8 mouse cellular contexts compared by ENCODE assay signal in the genomic region with DNA sequence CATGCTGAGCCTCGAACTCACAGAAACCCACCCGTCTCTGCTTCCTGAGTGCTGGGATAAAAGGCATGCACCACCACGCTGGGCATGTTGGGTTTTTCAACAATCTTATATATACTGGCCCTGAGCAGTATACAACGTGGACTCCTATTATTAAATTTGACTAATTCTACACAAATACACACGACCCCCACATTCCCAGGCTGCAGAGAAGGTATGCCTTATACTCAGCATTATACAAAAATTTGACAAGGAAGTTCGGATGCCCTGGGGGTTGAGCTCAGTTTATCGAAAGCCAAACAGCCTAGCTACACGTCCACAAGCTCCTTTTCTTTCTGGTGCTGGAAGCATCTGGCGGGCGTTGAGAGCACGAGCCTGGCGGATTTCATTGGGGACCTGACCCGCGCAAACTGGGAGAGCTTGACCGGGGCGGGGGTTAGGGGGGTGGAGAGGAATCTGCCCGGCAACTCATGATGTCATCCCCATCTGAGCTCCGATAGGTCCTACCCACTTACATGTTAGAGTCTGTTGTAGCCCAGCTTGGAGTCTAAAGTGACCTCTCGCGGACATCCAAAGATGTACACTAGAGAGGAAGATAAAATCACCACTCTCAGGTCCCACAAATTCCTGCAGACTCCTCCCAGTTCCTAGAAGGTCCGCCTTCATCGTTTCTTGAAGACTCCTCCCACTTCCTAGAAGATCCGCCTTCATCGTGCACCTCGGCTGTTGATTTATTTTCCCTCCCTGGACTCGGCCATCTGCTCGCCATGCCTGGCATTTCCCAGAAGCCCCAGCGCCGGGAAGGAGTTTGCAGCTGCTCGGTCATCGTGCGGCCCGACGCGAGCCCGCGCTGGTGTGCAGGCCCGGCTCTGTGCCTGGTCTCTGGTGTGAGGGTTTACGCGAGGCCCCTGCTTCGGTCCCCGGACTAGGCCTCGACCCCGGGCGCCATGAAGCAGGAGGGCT. TPM values are rescaled to one million over a fixed set of nuclear protein-coding genes. Genes with fewer than 3 reads are reported as not detected.
A peak's percentile ranks its signal among the peaks of the same experiment; 100 is the strongest.
DNase-seq lines count a peak whose midpoint lies in the region; ATAC-seq and TF ChIP-seq lines count a peak whose summit lies in the region.

A gene (plus strand): TSS at position 769 of the 960 bp plus-strand sequence.

- peak; percentile 90 for TF ChIP-seq EP300 in heart, adult 2 months (IDR thresholded peaks at IDR 0.05; ENCODE audit: insufficient read depth, low read depth, low read length)

- peak; percentile 62 for TF ChIP-seq CTCF in heart, adult 2 months (IDR thresholded peaks at IDR 0.05)

- H3K4me2 ChIP-seq in embryonic facial prominence, embryonic 14.5 days (ENCODE audit: low read depth, low read length): peak within 1 kb of the TSS; percentile 87
- H3K4me2 ChIP-seq in limb, embryonic 13.5 days (replicated peaks): peak within 1 kb of the TSS; percentile 88
- peak within 1 kb of the TSS; percentile 93 for H3K4me2 ChIP-seq in midbrain, embryonic 16.5 days (ENCODE audit: low read length)

- H3K9ac ChIP-seq in embryonic facial prominence, embryonic 14.5 days (ENCODE audit: low read depth, low read length): peak within 1 kb of the TSS; percentile 100
- H3K9ac ChIP-seq in heart, adult 2 months (ENCODE audit: low read depth, low read length): peak within 1 kb of the TSS; percentile 97
- H3K9ac ChIP-seq in limb, embryonic 13.5 days: peak within 1 kb of the TSS; percentile 99
- peak within 1 kb of the TSS; percentile 100 for H3K9ac ChIP-seq in midbrain, embryonic 16.5 days (ENCODE audit: low read depth, low read length)

- no peaks in the 10 kb centered on the region for H3K9me3 ChIP-seq in embryonic facial prominence, embryonic 14.5 days (ENCODE audit: control insufficient read depth, low read length)
- no peaks in the 10 kb centered on the region for H3K9me3 ChIP-seq in limb, embryonic 13.5 days
- no peaks in the 10 kb centered on the region for H3K9me3 ChIP-seq in midbrain, embryonic 16.5 days (replicated peaks; ENCODE audit: control insufficient read depth, low read length, poor library complexity, severe bottlenecking)

- peak; percentile 97 for ATAC-seq in embryonic facial prominence, embryonic 14.5 days (ENCODE audit: low read depth)
- peak; percentile 97 for ATAC-seq in limb, embryonic 13.5 days (ENCODE audit: low FRiP score, low read depth)
- ATAC-seq in midbrain, embryonic 16.5 days: peak; percentile 96

- peak; percentile 89 for TF ChIP-seq POLR2A in heart, adult 2 months (IDR thresholded peaks at IDR 0.05; ENCODE audit: insufficient read depth, low read depth, low read length)

- 4% methylated on average over 39 of the region's 45 CpGs for WGBS in embryonic facial prominence, embryonic 14.5 days
- WGBS in heart, adult 2 months: 4% methylated on average over 45 of the region's 45 CpGs
- 5% methylated on average over 45 of the region's 45 CpGs for WGBS in limb, embryonic 13.5 days
- WGBS in midbrain, embryonic 16.5 days: 5% methylated on average over 45 of the region's 45 CpGs

- H3K27ac ChIP-seq in embryonic facial prominence, embryonic 14.5 days (replicated peaks; ENCODE audit: low read depth, low read length): peak within 1 kb of the TSS; percentile 78
- peak within 1 kb of the TSS; percentile 84 for H3K27ac ChIP-seq in heart, adult 2 months
- H3K27ac ChIP-seq in limb, embryonic 13.5 days: peak within 1 kb of the TSS; percentile 52; the same call in 1 of the 2 replicates
- H3K27ac ChIP-seq in midbrain, embryonic 16.5 days (ENCODE audit: low read length): peak within 1 kb of the TSS; percentile 83

- intact Hi-C loops in heart, adult 2 months (cut with DNase I): no loop called here

- no peaks in the 10 kb centered on the region for H3K27me3 ChIP-seq in embryonic facial prominence, embryonic 14.5 days (replicated peaks; ENCODE audit: control insufficient read depth, insufficient read depth, low read length)
- H3K27me3 ChIP-seq in heart, adult 2 months (ENCODE audit: control insufficient read depth, insufficient read depth, low read length): no peaks in the 10 kb centered on the region
- no peaks in the 10 kb centered on the region for H3K27me3 ChIP-seq in limb, embryonic 13.5 days
- no peaks in the 10 kb centered on the region for H3K27me3 ChIP-seq in midbrain, embryonic 16.5 days (ENCODE audit: control insufficient read depth, insufficient read depth, low read depth, low read length)

- peaks cover 4% of the 10 kb centered on the region for H3K79me2 ChIP-seq in heart, adult 2 months (replicated peaks; ENCODE audit: control insufficient read depth, insufficient read depth, low read length)

- peaks cover 6% of the 10 kb centered on the region for H3K4me1 ChIP-seq in embryonic facial prominence, embryonic 14.5 days (ENCODE audit: control insufficient read depth, insufficient read depth, low read length)
- H3K4me1 ChIP-seq in heart, adult 2 months (ENCODE audit: control insufficient read depth, insufficient read depth, low read length): peaks cover 1% of the 10 kb centered on the region
- peaks cover 16% of the 10 kb centered on the region for H3K4me1 ChIP-seq in limb, embryonic 13.5 days
- H3K4me1 ChIP-seq in midbrain, embryonic 16.5 days (ENCODE audit: control insufficient read depth, insufficient read depth, low read length): peaks cover 13% of the 10 kb centered on the region

- peak within 1 kb of the TSS; percentile 99 for H3K4me3 ChIP-seq in embryonic facial prominence, embryonic 14.5 days (ENCODE audit: low read depth, low read length)
- H3K4me3 ChIP-seq in heart, adult 2 months: peak within 1 kb of the TSS; percentile 74
- H3K4me3 ChIP-seq in limb, embryonic 13.5 days: peak within 1 kb of the TSS; percentile 99
- peak within 1 kb of the TSS; percentile 99 for H3K4me3 ChIP-seq in midbrain, embryonic 16.5 days (ENCODE audit: low read depth, low read length)

- H3K36me3 ChIP-seq in embryonic facial prominence, embryonic 14.5 days (ENCODE audit: control insufficient read depth, insufficient read depth, low read length): peaks cover 22% of the 10 kb centered on the region
- H3K36me3 ChIP-seq in heart, adult 2 months (ENCODE audit: control insufficient read depth, insufficient read depth, low read length): no peaks in the 10 kb centered on the region; the same call in 1 of the 2 replicates
- peaks cover 20% of the 10 kb centered on the region for H3K36me3 ChIP-seq in limb, embryonic 13.5 days
- H3K36me3 ChIP-seq in midbrain, embryonic 16.5 days (ENCODE audit: control insufficient read depth, insufficient read depth, low read length): peaks cover 9% of the 10 kb centered on the region

- peak; percentile 100 for DNase-seq in 3T3-L1 (ENCODE audit: low read depth, low spot score)
- DNase-seq in adrenal gland, postnatal 4 days (ENCODE audit: low spot score in 2 of 2): peak; percentile 94 to 95
- peak; percentile 99 for DNase-seq in embryonic facial prominence, embryonic 14.5 days (ENCODE audit: low spot score)
- peak; percentile 97 to 100 for DNase-seq in heart, adult 2 months
- DNase-seq in kidney, adult 8-10 months: peak; percentile 97 to 98
- DNase-seq in spleen, postnatal 10 days (ENCODE audit: low spot score in 2 of 2): peak; percentile 97 to 100

RNA-seq across cellular contexts. Expression of the gene that starts here (rescaled TPM):
- total RNA-seq in adrenal gland, postnatal 4 days (2021): 100 to 1,000 TPM; 137 to 147 TPM
- polyA plus RNA-seq in embryonic facial prominence, embryonic 14.5 days (2014; fragmentation: Nextera tagmentation; extraction: Ambion mirVana): 136 and 146 TPM in 2 replicates
- 100 to 1,000 TPM in 1 of 2 experiments, 10 to 100 TPM in 1; 89.5 to 105 TPM for total RNA-seq in heart, adult 2 months (2021)
- polyA plus RNA-seq in heart, adult 2 months (2012; rRNA removed): 144 and 173 TPM in 2 replicates
- polyA plus RNA-seq in limb, embryonic 13.5 days (2015; fragmentation: Nextera tagmentation; extraction: Ambion mirVana): 210 and 212 TPM in 2 replicates
- 175 and 182 TPM in 2 replicates for polyA plus RNA-seq in midbrain, embryonic 16.5 days (2015; fragmentation: Nextera tagmentation; extraction: Ambion mirVana)

Comparison
In these comparisons a context has a peak if more than half of its experiments do, and no peak if none do; other contexts are left out.
1. Peak in every context shown above with its lines: DNase-seq, ATAC-seq, H3K4me3 ChIP-seq and H3K27ac ChIP-seq.